ENCODE assay signal across 13 mouse cellular contexts in genomic region chr4:154674966-154675365, GRCm38 (mm10). TPM values are rescaled to one million over a fixed set of nuclear protein-coding genes. Genes with fewer than 3 reads are reported as not detected.
DNase-seq lines count a peak whose midpoint lies in the region; ATAC-seq and TF ChIP-seq lines count a peak whose summit lies in the region.
"Had no signal": no experiment of that assay in that cellular context is flagged by ENCODE, and none has a peak within 500 bp of the region (broad histone marks: within the 10 kb centered on the region; RNA-seq: fewer than 3 reads in every experiment).

No protein-coding gene starts in this region.

- no peak for TF ChIP-seq POLR2A in ES-Bruce4 (IDR thresholded peaks at IDR 0.05; ENCODE audit: insufficient read depth, low read length)
- TF ChIP-seq POLR2A in brain, embryonic 14.5 days (IDR thresholded peaks at IDR 0.05; ENCODE audit: borderline replicate concordance, extremely low read depth, insufficient read depth, insufficient read length, poor library complexity, severe bottlenecking) = no peak

- H3K4me1 ChIP-seq in ES-Bruce4 (ENCODE audit: control insufficient read depth, insufficient read depth, low read length) = peaks cover 17% of the 10 kb centered on the region
- H3K4me1 ChIP-seq in forebrain, postnatal 0 days (ENCODE audit: insufficient read depth) = peaks cover 8% of the 10 kb centered on the region; the same call in 1 of the 2 replicates
- H3K4me1 ChIP-seq in midbrain, embryonic 12.5 days = peaks cover 11% of the 10 kb centered on the region

- no peak for TF ChIP-seq EP300 in ES-Bruce4 (IDR thresholded peaks at IDR 0.05; ENCODE audit: insufficient read depth, low read depth, low read length)

- H3K9ac ChIP-seq in ES-Bruce4 (ENCODE audit: low read depth, poor library complexity, severe bottlenecking) = peak overlapping the region; percentile 59
- H3K9ac ChIP-seq in forebrain, postnatal 0 days = no peak overlapping the region
- H3K9ac ChIP-seq in midbrain, embryonic 12.5 days (replicated peaks) = no peak overlapping the region
- H3K9ac ChIP-seq: kidney, embryonic 15.5 days had no signal

- peak; percentile 54 for DNase-seq in brain, embryonic 14.5 days (ENCODE audit: low read depth)
- DNase-seq in forebrain, postnatal 0 days = peak; percentile 40
- no peak for DNase-seq in layer of hippocampus, adult 9-11 months

- H3K36me3 ChIP-seq in ES-Bruce4 (ENCODE audit: control insufficient read depth, insufficient read depth, low read length, poor library complexity, severe bottlenecking) = no peaks in the 10 kb centered on the region
- no peaks in the 10 kb centered on the region for H3K36me3 ChIP-seq in forebrain, postnatal 0 days (ENCODE audit: insufficient read depth)
- no peaks in the 10 kb centered on the region for H3K36me3 ChIP-seq in midbrain, embryonic 12.5 days
- H3K36me3 ChIP-seq: kidney, embryonic 15.5 days had no signal

- 16% methylated on average over 15 of the region's 15 CpGs for WGBS in forebrain, postnatal 0 days
- 35% methylated on average over 15 of the region's 15 CpGs for WGBS in midbrain, embryonic 12.5 days

- TF ChIP-seq CTCF in ES-Bruce4 (IDR thresholded peaks at IDR 0.05; ENCODE audit: low read depth, low read length) = no peak
- no peak for TF ChIP-seq CTCF in brain, embryonic 14.5 days (IDR thresholded peaks at IDR 0.05; ENCODE audit: borderline replicate concordance, extremely low read depth, insufficient read depth, insufficient read length)
- TF ChIP-seq CTCF in forebrain, postnatal 0 days (IDR thresholded peaks at IDR 0.05; ENCODE audit: low read depth) = no peak

- H3K27ac ChIP-seq in ES-Bruce4 (ENCODE audit: insufficient read depth, low read length) = peak overlapping the region; percentile 94
- H3K27ac ChIP-seq in forebrain, postnatal 0 days (ENCODE audit: low read depth, low read length) = 0 out of 2 replicates have a peak overlapping the region, but pooled peaks have one; percentile 21
- H3K27ac ChIP-seq in midbrain, embryonic 12.5 days (replicated peaks) = no peak overlapping the region
- H3K27ac ChIP-seq: kidney, embryonic 15.5 days had no signal

- no peaks in the 10 kb centered on the region for H3K27me3 ChIP-seq in ES-Bruce4 (ENCODE audit: control insufficient read depth, insufficient read depth, low read length, poor library complexity, severe bottlenecking)
- no peaks in the 10 kb centered on the region for H3K27me3 ChIP-seq in forebrain, postnatal 0 days (ENCODE audit: insufficient read depth, low read length)
- peaks cover 66% of the 10 kb centered on the region for H3K27me3 ChIP-seq in midbrain, embryonic 12.5 days

- H3K9me3 ChIP-seq in ES-Bruce4 (replicated peaks; ENCODE audit: control insufficient read depth, insufficient read depth, low read length, poor library complexity, severe bottlenecking) = no peaks in the 10 kb centered on the region
- no peaks in the 10 kb centered on the region for H3K9me3 ChIP-seq in forebrain, postnatal 0 days (ENCODE audit: low read length)
- no peaks in the 10 kb centered on the region for H3K9me3 ChIP-seq in midbrain, embryonic 12.5 days
- H3K9me3 ChIP-seq: kidney, embryonic 15.5 days had no signal

- no peak overlapping the region for H3K4me3 ChIP-seq in ES-Bruce4 (ENCODE audit: low read depth, low read length)
- H3K4me3 ChIP-seq in forebrain, postnatal 0 days (ENCODE audit: low read depth, low read length) = peak overlapping the region; percentile 11; the same call in 1 of the 2 replicates
- no peak overlapping the region for H3K4me3 ChIP-seq in midbrain, embryonic 12.5 days
- H3K4me3 ChIP-seq: kidney, embryonic 15.5 days had no signal

- ATAC-seq in forebrain, postnatal 0 days = no peak; the same call in 1 of the 2 replicates
- no peak for ATAC-seq in midbrain, embryonic 12.5 days (ENCODE audit: low FRiP score, low read depth)
- ATAC-seq in cerebellum, adult (ENCODE audit: insufficient number of reproducible peaks, low FRiP score, low TSS enrichment) = no peak
- ATAC-seq in monocyte, adult 5-6 weeks (replicated peaks; ENCODE audit: insufficient number of reproducible peaks, low FRiP score, low TSS enrichment, poor library complexity, severe bottlenecking) = no peak
- ATAC-seq: activated CD4-positive, CD25-positive, alpha-beta regulatory T cell, adult 4 months had no signal

- H3K4me2 ChIP-seq in forebrain, postnatal 0 days (ENCODE audit: low read depth) = peak overlapping the region; percentile 32
- peak overlapping the region; percentile 21 for H3K4me2 ChIP-seq in midbrain, embryonic 12.5 days (replicated peaks)
- H3K4me2 ChIP-seq: kidney, embryonic 15.5 days had no signal

RNA-seq across cellular contexts. Expression of gene Actrt2, which starts 7.3 kb away (rescaled TPM):
- polyA plus RNA-seq in ES-Bruce4 (2011; ENCODE audit: insufficient read depth, insufficient read length, low read depth, missing spikeins) = not detected in 2 replicates
- polyA plus RNA-seq in brain, embryonic 14.5 days (2012; rRNA removed) = not detected in 2 replicates
- total RNA-seq in forebrain, postnatal 0 days (2014; rRNA removed) = not detected in 2 replicates
- polyA plus RNA-seq in forebrain, postnatal 0 days (2015; fragmentation: Nextera tagmentation; extraction: Ambion mirVana) = not detected in 2 replicates
- not detected in 2 replicates for polyA plus RNA-seq in midbrain, embryonic 12.5 days (2016; fragmentation: Nextera tagmentation; extraction: Ambion mirVana)
- not detected in 3 replicates for total RNA-seq in monocyte, adult 5-6 weeks (2017)
- total RNA-seq: gastrocnemius, postnatal 10 days; heart, postnatal 36 days; left cerebral cortex, adult 18-20 months had no signal
- polyA plus RNA-seq: activated CD4-positive, CD25-positive, alpha-beta regulatory T cell, adult 4 months; kidney, embryonic 15.5 days; liver, embryonic 16.5 days had no signal

RNA-seq across cellular contexts. Expression of gene Prdm16, which starts 38.3 kb away (rescaled TPM):
- polyA plus RNA-seq in ES-Bruce4 (2011; ENCODE audit: insufficient read depth, insufficient read length, low read depth, missing spikeins) = 3.1 and 5.4 TPM in 2 replicates
- polyA plus RNA-seq in brain, embryonic 14.5 days (2012; rRNA removed) = 8.9 and 10.8 TPM in 2 replicates
- total RNA-seq in forebrain, postnatal 0 days (2014; rRNA removed) = 9.8 and 10.7 TPM in 2 replicates
- 7.8 and 16.3 TPM in 2 replicates for polyA plus RNA-seq in forebrain, postnatal 0 days (2015; fragmentation: Nextera tagmentation; extraction: Ambion mirVana)
- polyA plus RNA-seq in midbrain, embryonic 12.5 days (2016; fragmentation: Nextera tagmentation; extraction: Ambion mirVana) = 14.5 and 16.2 TPM in 2 replicates
- total RNA-seq in monocyte, adult 5-6 weeks (2017) = 0.19 to 0.87 TPM (median 0.43 TPM) in 3 replicates
